Mouse (Mus musculus) macrophage (primary cell): ENCODE measurements around the gene Gm28374. TPM values are rescaled to one million over a fixed set of nuclear protein-coding genes. Genes with fewer than 3 reads are reported as not detected.
A peak's percentile ranks its signal among the peaks of the same experiment; 100 is the strongest.
"Not testable (repeated sequence)": the region's sequence is repeated elsewhere in the genome, so short reads cannot be mapped to it uniquely, and the experiment has no call there.

Experiments
- H3K27ac ChIP-seq: fragments of 350-480 bp; formaldehyde crosslinking; 2 replicates; pipeline ENCODE4 v1.9.0; 2021
- H3K36me3 ChIP-seq: fragments of 350-480 bp; formaldehyde crosslinking; 2 replicates; pipeline ENCODE4 v1.9.0; 2021; ENCODE audit errors: inconsistent target
- H3K4me3 ChIP-seq: fragments of 350-480 bp; formaldehyde crosslinking; 2 replicates; pipeline ENCODE4 v1.9.0; 2021; ENCODE audit errors: inconsistent target
- H3K79me2 ChIP-seq: fragments of 350-480 bp; formaldehyde crosslinking; 2 replicates; pipeline ENCODE4 v1.9.0; 2021; ENCODE audit errors: inconsistent target
- WGBS: methylation state at CpG from one replicate; pipeline ENCODE4 v1.1.7; 2026; ENCODE audit warnings: inconsistent platforms; ENCODE audit not compliant: missing documents; 5-methylcytosine and 5-hydroxymethylcytosine counted together
- polyA plus RNA-seq: library from polyadenylated mRNA; stranded (reverse); fragments of 250-400 nt; gene quantifications from 3 replicates; pipeline ENCODE4 v1.2.4, GENCODE M21; 2018; ENCODE audit warnings: inconsistent platforms
- total RNA-seq, 78 experiments: library from RNA; depleted of rRNA; stranded (reverse); fragments of 250-400 nt; gene quantifications; 1 replicate in 9 of 78; 2 replicates in 24 of 78; 3 replicates in 43 of 78; 4 replicates in 2 of 78; pipeline ENCODE4 v1.2.4; 2018; ENCODE audit warnings: inconsistent platforms in 56 of 78

Gene Gm28374
- 1 to 10 TPM in 2 of 26 experiments, not detected in 24; 2.1 to 3.2 TPM for total RNA-seq (2018; cell fraction: chromatin; rRNA removed)
- under 1 TPM in 6 of 26 experiments, not detected in 20; 0.25 to 0.44 (median 0.32) TPM for total RNA-seq (2018; cell fraction: cytosol; rRNA removed)
- total RNA-seq (2018; cell fraction: nucleus; rRNA removed): 1 to 10 TPM in 4 of 26 experiments, under 1 TPM in 1, not detected in 21; 0.94 to 2.5 (median 1.3) TPM
- polyA plus RNA-seq: 0.26 TPM in 1 of 3 replicates, not detected in the others

- Histone ChIP-seq H3K4me3 (no peak within 1 kb of the TSS), H3K79me2 (peaks cover 49% of the 10 kb centered on the region), H3K36me3 (peaks cover 26% of the 10 kb centered on the region), H3K27ac (no peak within 1 kb of the TSS)
- WGBS: 89% methylated on average over 9 of the region's 9 CpGs
Measured at GRCm38 (mm10) chr19:6082156-6082555, at the start of gene Gm28374. Gene Gm28374, minus strand, starts transcription at chr19:6082256.

GRCm38 (mm10) chr19:6130414-6131128, 48.5 kb upstream of the Gm28374 start:
- H3K4me3 ChIP-seq, H3K79me2 ChIP-seq, H3K27ac ChIP-seq, H3K36me3 ChIP-seq: not testable (repeated sequence)
- 88% methylated on average over 7 of the region's 7 CpGs for WGBS

GRCm38 (mm10) chr19:6127760-6128341, 45.8 kb upstream of the Gm28374 start, which contains the start of gene Snx15:
Gene Snx15, minus strand, starts transcription at chr19:6128304.
- Histone ChIP-seq H3K4me3 (peak within 1 kb of the TSS; percentile 67), H3K27ac (peak within 1 kb of the TSS; percentile 81), H3K79me2 (peaks cover 6% of the 10 kb centered on the region; the same call in 1 of the 2 replicates), H3K36me3 (0 out of 2 replicates have a peak, but pooled peaks cover 7% of the 10 kb centered on the region)
- under 1% methylated on average over 32 of the region's 32 CpGs for WGBS

GRCm38 (mm10) chr19:6126789-6127580, 44.9 kb upstream of the Gm28374 start:
- Histone ChIP-seq H3K79me2 (peaks cover 6% of the 10 kb centered on the region; the same call in 1 of the 2 replicates), H3K36me3 (peaks cover 8% of the 10 kb centered on the region; the same call in 1 of the 2 replicates), H3K4me3 (peak overlapping the region; percentile 67), H3K27ac (peak overlapping the region; percentile 81)
- WGBS: 63% methylated on average over 9 of the region's 10 CpGs

- Histone ChIP-seq H3K27ac (peak overlapping the region; percentile 81), H3K4me3 (no peak overlapping the region; the same call in 1 of the 2 replicates), H3K79me2 (peaks cover 6% of the 10 kb centered on the region; the same call in 1 of the 2 replicates), H3K36me3 (peaks cover 10% of the 10 kb centered on the region; the same call in 1 of the 2 replicates)
- WGBS: 28% methylated on average over 4 of the region's 4 CpGs
Measured at GRCm38 (mm10) chr19:6126289-6126688, 44.2 kb upstream of the Gm28374 start.

- Histone ChIP-seq H3K27ac (no peak overlapping the region), H3K36me3 (peaks cover 10% of the 10 kb centered on the region; the same call in 1 of the 2 replicates), H3K4me3 (no peak overlapping the region), H3K79me2 (peaks cover 6% of the 10 kb centered on the region; the same call in 1 of the 2 replicates)
- 88% methylated on average over 2 of the region's 2 CpGs for WGBS
Measured at GRCm38 (mm10) chr19:6124898-6125297, 42.8 kb upstream of the Gm28374 start.

GRCm38 (mm10) chr19:6123330-6123729, 41.3 kb upstream of the Gm28374 start:
- Histone ChIP-seq H3K27ac (no peak overlapping the region), H3K4me3 (no peak overlapping the region), H3K36me3 (peaks cover 10% of the 10 kb centered on the region; the same call in 1 of the 2 replicates), H3K79me2 (peaks cover 6% of the 10 kb centered on the region; the same call in 1 of the 2 replicates)
- 95% methylated on average over 8 of the region's 8 CpGs for WGBS

GRCm38 (mm10) chr19:6121761-6122160, 39.7 kb upstream of the Gm28374 start:
- no peak overlapping the region for H3K4me3 ChIP-seq
- H3K79me2 ChIP-seq: peaks cover 10% of the 10 kb centered on the region; the same call in 1 of the 2 replicates
- peaks cover 10% of the 10 kb centered on the region; the same call in 1 of the 2 replicates for H3K36me3 ChIP-seq
- WGBS: 93% methylated on average over 15 of the region's 19 CpGs
- no peak overlapping the region for H3K27ac ChIP-seq

GRCm38 (mm10) chr19:6118677-6119185, 36.7 kb upstream of the Gm28374 start:
- Histone ChIP-seq H3K79me2 (peaks cover 12% of the 10 kb centered on the region; the same call in 1 of the 2 replicates), H3K27ac (peak overlapping the region; percentile 44), H3K4me3 (peak overlapping the region; percentile 45), H3K36me3 (peaks cover 15% of the 10 kb centered on the region; the same call in 1 of the 2 replicates)
- WGBS: 1% methylated on average over 8 of the region's 8 CpGs

- Histone ChIP-seq H3K36me3 (peaks cover 10% of the 10 kb centered on the region; the same call in 1 of the 2 replicates), H3K27ac (peak within 1 kb of the TSS; percentile 44), H3K79me2 (peaks cover 12% of the 10 kb centered on the region; the same call in 1 of the 2 replicates), H3K4me3 (peak within 1 kb of the TSS; percentile 72)
- whole genome bisulfite sequencing: under 1% methylated on average over 77 of the region's 77 CpGs
Measured at GRCm38 (mm10) chr19:6117986-6118676, 36.1 kb upstream of the Gm28374 start, which contains the start of gene Sac3d1. Gene Sac3d1, minus strand, starts transcription at chr19:6118650.

- 3% methylated on average over 32 of the region's 32 CpGs for WGBS
- peaks cover 10% of the 10 kb centered on the region; the same call in 1 of the 2 replicates for H3K36me3 ChIP-seq
- peak overlapping the region; percentile 33 for H3K27ac ChIP-seq
- peak overlapping the region; percentile 72 for H3K4me3 ChIP-seq
- H3K79me2 ChIP-seq: peaks cover 12% of the 10 kb centered on the region; the same call in 1 of the 2 replicates
Measured at GRCm38 (mm10) chr19:6117346-6117985, 35.4 kb upstream of the Gm28374 start.

- 88% methylated on average over 15 of the region's 15 CpGs for WGBS
- Histone ChIP-seq H3K4me3 (no peak overlapping the region), H3K27ac (no peak overlapping the region), H3K36me3 (peaks cover 7% of the 10 kb centered on the region; the same call in 1 of the 2 replicates), H3K79me2 (peaks cover 12% of the 10 kb centered on the region; the same call in 1 of the 2 replicates)
Measured at GRCm38 (mm10) chr19:6116113-6116850, 34.2 kb upstream of the Gm28374 start.
